Mouse (Mus musculus) liver, adult 2 months (tissue): ENCODE measurements around the gene Tmem167.

Experiments used
- CTCF ChIP-seq: fragments of 200-500 bp; IDR thresholded peaks from 2 replicates; pipeline ENCODE4 v1.5.1; 2011; ENCODE audit warnings: low read depth, low read length, control low read depth
- POLR2A ChIP-seq: fragments of 200-500 bp; IDR thresholded peaks from 2 replicates; pipeline ENCODE4 v1.6.1; 2011; ENCODE audit warnings: low read length, control low read depth; ENCODE audit not compliant: insufficient read depth; ENCODE audit errors: extremely low read depth

- TF ChIP-seq POLR2A = no peak
- no peak for TF ChIP-seq CTCF
Measured at GRCm38 (mm10) chr13:90186694-90187093, 97.8 kb downstream of the Tmem167 start.
